Mouse (Mus musculus) midbrain, embryonic 14.5 days (tissue): Measurements from ENCODE around the gene Rabep2. TPM values are rescaled to one million over a fixed set of nuclear protein-coding genes. Genes with fewer than 3 reads are reported as not detected.
A peak's percentile ranks its signal among the peaks of the same experiment; 100 is the strongest.
"Not testable (repeated sequence)": the region's sequence is repeated elsewhere in the genome, so short reads cannot be mapped to it uniquely, and the experiment has no call there.

Experiments
- ATAC-seq: fragments of 200-750 bp; cut with Nextera tagmentation; 2 replicates; pipeline ENCODE4 v1.8.0; 2017; ENCODE audit warnings: moderate number of reproducible peaks, moderate library complexity; ENCODE audit not compliant: low FRiP score, low TSS enrichment
- DNase-seq: peaks from one replicate; pipeline ENCODE4 v3.0.0-alpha.2; 2015
- H3K27ac ChIP-seq: fragments of 300-500 bp; sonication (generic); replicated peaks from 2 replicates; pipeline ENCODE4 v1.5.1; 2014; ENCODE audit warnings: mild to moderate bottlenecking, low read depth, low read length, moderate library complexity
- H3K27me3 ChIP-seq: fragments of 300-500 bp; sonication (generic); 2 replicates; pipeline ENCODE4 v1.6.1; 2014; ENCODE audit warnings: low read length, control low read depth, mixed read lengths; ENCODE audit not compliant: control insufficient read depth, insufficient read depth
- H3K36me3 ChIP-seq: fragments of 300-500 bp; sonication (generic); 2 replicates; pipeline ENCODE4 v1.6.1; 2014; ENCODE audit warnings: low read length, control low read depth; ENCODE audit not compliant: control insufficient read depth, insufficient read depth
- H3K4me1 ChIP-seq: fragments of 300-500 bp; sonication (generic); 2 replicates; pipeline ENCODE4 v1.6.1; 2014; ENCODE audit warnings: mild to moderate bottlenecking, antibody characterized with exemption, low read length, control low read depth; ENCODE audit not compliant: control insufficient read depth, insufficient read depth
- H3K4me2 ChIP-seq: fragments of 300-500 bp; sonication (generic); 2 replicates; pipeline ENCODE4 v1.6.1; 2014; ENCODE audit warnings: mild to moderate bottlenecking, low read length, moderate library complexity
- H3K4me3 ChIP-seq: fragments of 300-500 bp; sonication (generic); replicated peaks from 2 replicates; pipeline ENCODE4 v1.5.1; 2014; ENCODE audit warnings: low read depth, low read length
- H3K9ac ChIP-seq: fragments of 300-500 bp; sonication (generic); replicated peaks from 2 replicates; pipeline ENCODE4 v1.6.1; 2014; ENCODE audit warnings: mild to moderate bottlenecking, low read length, moderate library complexity
- H3K9me3 ChIP-seq: fragments of 300-500 bp; sonication (generic); 2 replicates; pipeline ENCODE4 v1.6.1; 2016; ENCODE audit warnings: low read length, control low read depth, mixed read lengths; ENCODE audit not compliant: control insufficient read depth
- WGBS: fragments of 180-500 bp; shearing (Covaris S2); extraction: QIAGEN DNeasy Blood & Tissue Kit; methylation state at CpG from one replicate; pipeline ENCODE4 v1.1.7; 2014; 5-methylcytosine and 5-hydroxymethylcytosine counted together
- polyA plus RNA-seq: library from polyadenylated mRNA; unstranded; fragments of >200 nt; fragmentation: Nextera tagmentation; extraction: Ambion mirVana; gene quantifications from 2 replicates; pipeline ENCODE4 v1.2.1, GENCODE M21; 2014

The Rabep2 gene
- 19.6 and 22.1 TPM in 2 replicates for polyA plus RNA-seq

- H3K36me3 ChIP-seq: peaks cover 7% of the 10 kb centered on the region
- peaks cover 14% of the 10 kb centered on the region for H3K4me1 ChIP-seq
- peak within 1 kb of the TSS; percentile 89 for H3K9ac ChIP-seq
- peak within 1 kb of the TSS; percentile 89 for H3K4me2 ChIP-seq
- ATAC-seq: peak; percentile 93
- WGBS: under 1% methylated on average over 82 of the region's 82 CpGs
- peak within 1 kb of the TSS; percentile 91 for H3K27ac ChIP-seq
- H3K27me3 ChIP-seq: no peaks in the 10 kb centered on the region
- peak; percentile 95 for DNase-seq
- H3K9me3 ChIP-seq: no peaks in the 10 kb centered on the region
- H3K4me3 ChIP-seq: peak within 1 kb of the TSS; percentile 71
Observed at GRCm38 (mm10) chr7:126428631-126429502, at the start of gene Rabep2. Rabep2 (plus strand) TSS chr7:126428759.

- Histone ChIP-seq H3K9me3 (no peaks in the 10 kb centered on the region), H3K36me3 (peaks cover 24% of the 10 kb centered on the region), H3K9ac (no peak overlapping the region), H3K27ac (no peak overlapping the region), H3K4me2 (no peak overlapping the region), H3K4me3 (no peak overlapping the region), H3K27me3 (no peaks in the 10 kb centered on the region), H3K4me1 (no peaks in the 10 kb centered on the region)
- no peak for ATAC-seq
- DNase-seq: no peak
- 86% methylated on average over 5 of the region's 5 CpGs for WGBS
Observed at GRCm38 (mm10) chr7:126383565-126383964, 45.0 kb upstream of the Rabep2 start.

- H3K9me3 ChIP-seq: no peaks in the 10 kb centered on the region
- no peak overlapping the region for H3K9ac ChIP-seq
- no peaks in the 10 kb centered on the region for H3K27me3 ChIP-seq
- H3K4me3 ChIP-seq: no peak overlapping the region
- H3K36me3 ChIP-seq: peaks cover 45% of the 10 kb centered on the region
- DNase-seq (no peak), ATAC-seq (no peak)
- no peak overlapping the region for H3K27ac ChIP-seq
- 100% methylated on average over 1 of the region's 1 CpGs for WGBS
- no peak overlapping the region for H3K4me2 ChIP-seq
- H3K4me1 ChIP-seq: no peaks in the 10 kb centered on the region
Observed at GRCm38 (mm10) chr7:126388185-126388584, 40.4 kb upstream of the Rabep2 start.

- not testable (repeated sequence) for H3K27me3 ChIP-seq, H3K4me2 ChIP-seq, H3K27ac ChIP-seq, H3K9me3 ChIP-seq, DNase-seq, H3K4me3 ChIP-seq, H3K9ac ChIP-seq, ATAC-seq, H3K4me1 ChIP-seq
- WGBS: 91% methylated on average over 7 of the region's 7 CpGs
- H3K36me3 ChIP-seq: peaks cover 23% of the 10 kb centered on the region
Observed at GRCm38 (mm10) chr7:126392086-126392884, 36.3 kb upstream of the Rabep2 start.

GRCm38 (mm10) chr7:126396298-126397119 is 32.0 kb upstream of the Rabep2 start, which contains the start of gene Nfatc2ip:
Nfatc2ip (minus strand) TSS chr7:126396737.
- 0 out of 2 replicates have a peak, but pooled peaks cover 4% of the 10 kb centered on the region for H3K4me1 ChIP-seq
- peak within 1 kb of the TSS; percentile 72 for H3K9ac ChIP-seq
- H3K4me2 ChIP-seq: peak within 1 kb of the TSS; percentile 82
- H3K36me3 ChIP-seq: no peaks in the 10 kb centered on the region
- ATAC-seq (peak; percentile 100), DNase-seq (peak; percentile 98)
- no peaks in the 10 kb centered on the region for H3K27me3 ChIP-seq
- peak within 1 kb of the TSS; percentile 67 for H3K27ac ChIP-seq
- peak within 1 kb of the TSS; percentile 85 for H3K4me3 ChIP-seq
- H3K9me3 ChIP-seq: no peaks in the 10 kb centered on the region
- under 1% methylated on average over 59 of the region's 59 CpGs for WGBS

- Histone ChIP-seq H3K4me3 (no peak overlapping the region), H3K4me2 (0 out of 2 replicates have a peak overlapping the region, but pooled peaks have one; percentile 26)
- 56% methylated on average over 6 of the region's 6 CpGs for WGBS
Observed at GRCm38 (mm10) chr7:126397221-126397620, 31.3 kb upstream of the Rabep2 start.

GRCm38 (mm10) chr7:126397822-126398221 is 30.7 kb upstream of the Rabep2 start:
- 93% methylated on average over 4 of the region's 4 CpGs for WGBS
- Histone ChIP-seq H3K9me3 (no peaks in the 10 kb centered on the region), H3K4me2 (no peak overlapping the region), H3K36me3 (no peaks in the 10 kb centered on the region), H3K4me1 (0 out of 2 replicates have a peak, but pooled peaks cover 4% of the 10 kb centered on the region), H3K4me3 (no peak overlapping the region), H3K9ac (no peak overlapping the region), H3K27me3 (no peaks in the 10 kb centered on the region), H3K27ac (no peak overlapping the region)
- no peak for DNase-seq
- ATAC-seq: no peak

More at GRCm38 (mm10) chr7:126397221-126397620, 31.3 kb upstream of the Rabep2 start:
- Histone ChIP-seq H3K27ac (no peak overlapping the region), H3K36me3 (no peaks in the 10 kb centered on the region), H3K4me1 (0 out of 2 replicates have a peak, but pooled peaks cover 4% of the 10 kb centered on the region), H3K27me3 (no peaks in the 10 kb centered on the region), H3K9ac (no peak overlapping the region), H3K9me3 (no peaks in the 10 kb centered on the region)
- no peak for ATAC-seq
- DNase-seq: no peak

GRCm38 (mm10) chr7:126399548-126399947 is 29.0 kb upstream of the Rabep2 start:
- no peak overlapping the region for H3K4me3 ChIP-seq
- ATAC-seq: no peak
- H3K4me1 ChIP-seq: 0 out of 2 replicates have a peak, but pooled peaks cover 4% of the 10 kb centered on the region
- H3K27me3 ChIP-seq: no peaks in the 10 kb centered on the region
- H3K36me3 ChIP-seq: no peaks in the 10 kb centered on the region
- 14% methylated on average over 5 of the region's 5 CpGs for WGBS
- no peaks in the 10 kb centered on the region for H3K9me3 ChIP-seq
- no peak overlapping the region for H3K4me2 ChIP-seq
- peak; percentile 91 for DNase-seq
- no peak overlapping the region for H3K27ac ChIP-seq
- no peak overlapping the region for H3K9ac ChIP-seq
